Mouse (Mus musculus) kidney, embryonic 16.5 days (tissue): ENCODE results near the gene Ptprt. TPM values are rescaled to one million over a fixed set of nuclear protein-coding genes. Genes with fewer than 3 reads are reported as not detected.

Source experiments
- ATAC-seq: fragments of 200-750 bp; cut with Nextera tagmentation; 2 replicates; pipeline ENCODE4 v1.8.0; 2017; ENCODE audit warnings: moderate TSS enrichment; ENCODE audit not compliant: low FRiP score, low TSS enrichment
- H3K27ac ChIP-seq: fragments of 300-500 bp; sonication (generic); 2 replicates; pipeline ENCODE4 v1.5.1; 2014; ENCODE audit warnings: low read length
- H3K27me3 ChIP-seq: fragments of 300-500 bp; sonication (generic); 2 replicates; pipeline ENCODE4 v1.6.1; 2014; ENCODE audit warnings: low read length, control low read depth, mixed read lengths; ENCODE audit not compliant: insufficient read depth
- H3K36me3 ChIP-seq: fragments of 300-500 bp; sonication (generic); 2 replicates; pipeline ENCODE4 v1.6.1; 2014; ENCODE audit warnings: low read length, control low read depth, mixed read lengths; ENCODE audit not compliant: insufficient read depth
- H3K4me1 ChIP-seq: fragments of 300-500 bp; sonication (generic); 2 replicates; pipeline ENCODE4 v1.6.1; 2014; ENCODE audit warnings: low read length, control low read depth, mixed read lengths; ENCODE audit not compliant: insufficient read depth
- H3K4me2 ChIP-seq: fragments of 300-500 bp; sonication (generic); replicated peaks from 2 replicates; pipeline ENCODE4 v1.6.1; 2014; ENCODE audit warnings: low read depth, low read length
- H3K4me3 ChIP-seq: fragments of 300-500 bp; sonication (generic); 2 replicates; pipeline ENCODE4 v1.5.1; 2014; ENCODE audit warnings: mild to moderate bottlenecking, low read length
- H3K9ac ChIP-seq: fragments of 300-500 bp; sonication (generic); replicated peaks from 2 replicates; pipeline ENCODE4 v1.6.1; 2014; ENCODE audit warnings: low read length
- H3K9me3 ChIP-seq: fragments of 300-500 bp; sonication (generic); 2 replicates; pipeline ENCODE4 v1.6.1; 2016; ENCODE audit warnings: low read length, control low read depth
- WGBS: fragments of 180-500 bp; shearing (Covaris S2); extraction: QIAGEN DNeasy Blood & Tissue Kit; methylation state at CpG from one replicate; pipeline ENCODE4 v1.1.7; 2014; 5-methylcytosine and 5-hydroxymethylcytosine counted together
- polyA plus RNA-seq: library from polyadenylated mRNA; unstranded; fragments of >200 nt; fragmentation: Nextera tagmentation; extraction: Ambion mirVana; gene quantifications from 2 replicates; pipeline ENCODE4 v1.2.1, GENCODE M21; 2015

Gene Ptprt
- polyA plus RNA-seq, 1 experiment from 2014 or later = 3.2 TPM

DNA sequence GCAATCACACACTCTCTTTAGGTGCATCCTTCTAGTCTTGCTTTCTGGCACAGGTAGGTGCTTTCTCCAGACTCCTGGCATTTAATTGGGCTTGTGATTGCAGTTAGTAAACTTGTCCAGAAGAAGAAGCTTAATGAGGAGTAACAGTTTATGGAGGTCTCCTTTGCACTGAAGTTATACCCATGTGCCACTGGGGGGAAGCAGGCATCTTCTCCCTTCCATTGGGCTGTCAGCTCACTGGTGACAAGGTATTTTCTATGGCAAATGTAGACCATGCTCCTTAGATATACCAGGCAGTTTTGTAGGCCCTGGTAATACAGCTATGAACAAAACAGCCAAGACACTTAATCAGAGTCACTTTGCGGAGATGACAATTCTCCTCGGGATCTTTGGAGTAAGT lies 366.9 kb downstream of the Ptprt start:
- Histone ChIP-seq H3K36me3 (no peaks in the 10 kb centered on the region), H3K9me3 (peaks cover 7% of the 10 kb centered on the region), H3K9ac (no peak overlapping the region), H3K4me1 (no peaks in the 10 kb centered on the region), H3K27me3 (0 out of 2 replicates have a peak, but pooled peaks cover 3% of the 10 kb centered on the region), H3K4me2 (no peak overlapping the region), H3K27ac (no peak overlapping the region), H3K4me3 (no peak overlapping the region)
- WGBS = 88% methylated on average over 2 of the region's 2 CpGs
- ATAC-seq = no peak

DNA sequence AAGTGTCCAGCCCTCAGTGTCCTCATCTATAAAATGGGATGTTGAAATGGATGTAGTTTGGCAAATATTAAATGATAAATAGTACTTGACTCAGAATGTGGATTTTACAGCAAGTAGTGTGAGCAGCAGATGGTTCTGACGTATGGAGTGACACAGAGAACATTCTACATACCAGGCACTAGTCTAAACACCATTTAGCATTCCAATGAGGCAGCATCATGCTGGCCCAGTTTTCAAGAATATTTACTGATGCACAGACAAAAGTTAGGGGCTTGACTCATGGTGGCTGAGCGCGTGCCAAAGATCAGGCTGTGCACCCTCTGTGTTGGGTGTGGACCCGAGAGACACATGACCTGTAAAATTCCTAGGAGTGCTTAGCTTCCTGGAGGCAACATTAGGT lies 378.3 kb downstream of the Ptprt start:
- 78% methylated on average over 4 of the region's 4 CpGs for WGBS
- Histone ChIP-seq H3K27ac (no peak overlapping the region), H3K4me1 (no peaks in the 10 kb centered on the region), H3K9ac (no peak overlapping the region), H3K4me2 (no peak overlapping the region), H3K36me3 (no peaks in the 10 kb centered on the region), H3K4me3 (no peak overlapping the region), H3K27me3 (0 out of 2 replicates have a peak, but pooled peaks cover 2% of the 10 kb centered on the region), H3K9me3 (peaks cover 3% of the 10 kb centered on the region; the same call in 1 of the 2 replicates)
- no peak for ATAC-seq

DNA sequence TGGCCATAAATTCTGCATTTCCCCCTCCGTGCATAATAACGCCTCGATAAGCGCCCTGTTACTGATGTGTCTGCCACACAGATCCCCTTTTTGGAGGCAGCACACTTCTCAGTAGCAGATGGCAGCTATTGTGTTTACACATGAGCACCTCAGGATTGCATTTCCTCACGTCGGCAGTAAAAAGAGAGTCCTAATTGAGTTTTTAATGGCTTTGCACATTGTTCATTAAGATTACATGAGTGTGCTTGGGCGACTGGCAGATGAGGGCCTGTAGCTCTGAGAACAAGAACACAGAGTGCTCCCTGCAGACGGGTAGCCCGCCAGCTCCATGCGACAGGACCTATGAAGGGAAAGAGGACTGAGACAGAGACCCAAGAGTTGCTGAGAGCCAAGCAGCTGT lies 378.8 kb downstream of the Ptprt start:
- H3K9me3 ChIP-seq = no peaks in the 10 kb centered on the region
- no peak overlapping the region for H3K27ac ChIP-seq
- no peak overlapping the region for H3K4me2 ChIP-seq
- 30% methylated on average over 10 of the region's 10 CpGs for WGBS
- no peak overlapping the region for H3K9ac ChIP-seq
- H3K27me3 ChIP-seq = 0 out of 2 replicates have a peak, but pooled peaks cover 2% of the 10 kb centered on the region
- H3K36me3 ChIP-seq = no peaks in the 10 kb centered on the region
- no peak overlapping the region for H3K4me3 ChIP-seq
- peak; percentile 42; the same call in 1 of the 2 replicates for ATAC-seq
- H3K4me1 ChIP-seq = no peaks in the 10 kb centered on the region

DNA sequence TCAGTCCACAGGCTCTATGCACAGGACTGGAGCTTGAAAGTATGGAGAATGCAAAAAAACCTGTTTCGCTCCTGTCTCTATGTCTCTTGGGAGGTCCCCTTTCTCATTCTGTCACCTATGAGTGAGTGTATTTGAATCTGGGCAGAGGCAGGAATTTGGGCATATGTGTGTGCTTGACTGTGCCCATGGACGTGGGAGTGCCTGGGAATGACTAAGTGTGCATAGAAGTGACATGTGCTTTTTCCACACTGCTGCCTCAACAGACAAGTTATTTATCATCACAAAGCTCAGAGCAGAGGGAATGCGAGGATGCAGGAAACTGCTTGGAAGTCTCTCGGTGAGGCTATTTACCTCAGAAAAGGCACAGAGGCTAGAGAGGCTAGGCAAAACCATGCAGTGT lies 387.1 kb downstream of the Ptprt start:
- Histone ChIP-seq H3K27me3 (no peaks in the 10 kb centered on the region), H3K36me3 (no peaks in the 10 kb centered on the region), H3K4me1 (no peaks in the 10 kb centered on the region), H3K9ac (no peak overlapping the region), H3K4me2 (no peak overlapping the region), H3K9me3 (no peaks in the 10 kb centered on the region), H3K27ac (no peak overlapping the region), H3K4me3 (no peak overlapping the region)
- WGBS = 59% methylated on average over 4 of the region's 4 CpGs
- no peak for ATAC-seq

DNA sequence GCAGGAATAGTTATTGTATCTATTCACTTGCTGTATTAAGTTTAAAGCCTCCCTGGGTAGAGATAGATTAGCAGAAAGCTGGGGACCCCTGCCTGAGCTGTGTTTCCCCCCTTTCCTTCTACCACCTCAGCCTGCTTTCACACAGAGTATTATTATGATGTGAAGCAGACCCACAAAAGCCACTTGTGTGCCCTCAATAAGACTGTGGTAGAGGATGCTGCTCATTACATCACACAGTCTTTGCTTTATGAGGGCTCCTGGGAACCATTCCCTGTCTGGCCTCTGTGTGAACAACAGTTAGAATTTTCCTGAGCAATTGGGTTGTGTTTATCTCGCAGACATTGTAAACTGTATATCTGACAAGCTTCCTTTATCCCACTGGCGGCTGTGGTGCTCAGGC lies 409.7 kb downstream of the Ptprt start:
- Histone ChIP-seq H3K27ac (no peak overlapping the region), H3K4me2 (no peak overlapping the region), H3K36me3 (no peaks in the 10 kb centered on the region), H3K4me1 (no peaks in the 10 kb centered on the region), H3K9me3 (no peaks in the 10 kb centered on the region), H3K9ac (no peak overlapping the region), H3K27me3 (no peaks in the 10 kb centered on the region), H3K4me3 (no peak overlapping the region)
- WGBS = 68% methylated on average over 2 of the region's 2 CpGs
- ATAC-seq = no peak

DNA sequence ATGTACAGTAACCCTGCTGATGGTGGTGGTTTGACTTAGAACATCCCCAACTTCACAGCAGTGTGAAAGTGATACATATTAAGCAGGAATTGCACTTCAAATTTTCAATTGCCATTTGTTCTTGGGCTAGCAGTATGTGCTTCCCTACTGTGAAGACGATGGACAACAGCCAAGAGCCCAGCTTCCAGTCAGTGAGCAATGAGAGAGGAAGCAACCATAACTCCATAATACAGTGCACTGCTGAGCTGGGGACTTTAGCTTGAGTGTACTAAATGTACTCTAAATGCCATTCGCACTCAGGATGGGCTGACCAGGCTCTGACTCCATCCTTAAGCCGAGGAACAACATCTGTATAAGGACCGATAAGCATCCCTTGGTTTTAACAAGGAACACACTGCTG lies 412.7 kb downstream of the Ptprt start:
- no peak for ATAC-seq
- 77% methylated on average over 4 of the region's 4 CpGs for WGBS
- no peaks in the 10 kb centered on the region for H3K36me3 ChIP-seq
- no peak overlapping the region for H3K27ac ChIP-seq
- H3K9ac ChIP-seq = no peak overlapping the region
- H3K4me1 ChIP-seq = no peaks in the 10 kb centered on the region
- no peak overlapping the region for H3K4me2 ChIP-seq
- no peaks in the 10 kb centered on the region for H3K9me3 ChIP-seq
- no peak overlapping the region for H3K4me3 ChIP-seq
- H3K27me3 ChIP-seq = no peaks in the 10 kb centered on the region

DNA sequence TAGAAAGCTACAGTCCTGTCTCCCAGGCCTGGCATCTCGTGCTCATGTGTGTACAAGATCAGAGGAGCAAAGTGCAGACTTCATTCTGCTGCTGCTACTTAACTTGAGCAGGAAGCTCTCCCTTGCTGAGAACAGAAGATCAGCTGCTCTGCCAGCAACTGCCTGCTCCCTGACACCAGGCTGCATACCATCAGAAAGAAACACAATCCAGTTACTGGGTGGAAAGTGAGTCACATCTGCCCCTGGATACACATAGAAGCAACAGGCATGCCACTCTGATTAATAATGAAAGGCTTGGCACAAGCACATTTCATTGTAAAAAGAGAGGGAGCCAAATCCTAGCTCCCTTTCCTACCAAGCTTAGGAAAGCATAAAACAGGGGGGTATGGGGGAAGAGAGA lies 438.5 kb downstream of the Ptprt start:
- H3K9me3 ChIP-seq = no peaks in the 10 kb centered on the region; the same call in 1 of the 2 replicates
- no peaks in the 10 kb centered on the region for H3K27me3 ChIP-seq
- ATAC-seq = no peak
- no peaks in the 10 kb centered on the region for H3K36me3 ChIP-seq
- no peaks in the 10 kb centered on the region for H3K4me1 ChIP-seq
- no peak overlapping the region for H3K9ac ChIP-seq
- H3K4me3 ChIP-seq = no peak overlapping the region
- no peak overlapping the region for H3K4me2 ChIP-seq
- 69% methylated on average over 1 of the region's 1 CpGs for WGBS
- H3K27ac ChIP-seq = no peak overlapping the region

DNA sequence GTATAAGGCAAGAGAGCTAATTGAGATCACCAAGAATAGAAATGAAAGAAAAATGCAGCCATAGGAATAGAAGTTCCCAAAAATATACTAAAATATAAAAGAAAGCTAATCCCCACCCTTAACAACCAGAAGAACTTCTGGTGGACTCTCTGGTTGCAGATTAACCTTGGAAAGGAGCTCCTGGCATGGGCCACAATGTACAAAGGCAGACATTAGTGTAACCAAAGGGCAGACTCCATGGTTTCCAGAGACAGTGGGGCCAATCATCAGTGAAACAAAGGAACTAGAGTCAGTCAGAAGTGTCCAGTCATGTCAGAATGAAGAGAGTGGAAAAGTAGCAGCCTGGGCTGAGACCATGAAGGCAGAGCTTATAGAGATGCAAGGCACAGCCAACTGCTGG lies 440.4 kb downstream of the Ptprt start:
- no peak for ATAC-seq
- Histone ChIP-seq H3K27me3 (no peaks in the 10 kb centered on the region), H3K4me2 (no peak overlapping the region), H3K27ac (no peak overlapping the region), H3K9ac (no peak overlapping the region), H3K9me3 (no peaks in the 10 kb centered on the region), H3K36me3 (no peaks in the 10 kb centered on the region), H3K4me1 (no peaks in the 10 kb centered on the region), H3K4me3 (no peak overlapping the region)

DNA sequence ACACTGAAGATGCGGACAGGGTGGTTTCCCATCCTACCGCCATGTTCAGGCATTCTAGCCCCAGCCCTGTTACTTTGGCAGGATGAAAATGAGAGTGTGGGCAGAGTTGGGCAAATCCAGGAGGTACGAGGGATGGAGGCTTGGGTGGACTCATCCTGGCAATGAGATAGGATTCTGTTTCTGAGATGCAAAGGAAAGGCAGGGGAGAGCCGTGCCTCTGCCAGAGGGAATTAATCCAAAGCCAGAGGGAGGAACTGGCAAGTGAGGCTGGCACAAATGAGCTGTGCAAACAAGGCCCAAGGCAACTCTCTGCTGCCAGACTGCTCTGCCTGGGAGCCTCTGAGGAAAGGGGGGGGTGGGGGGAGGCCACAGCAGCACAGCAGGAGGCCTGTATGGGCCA lies 441.4 kb downstream of the Ptprt start:
- no peaks in the 10 kb centered on the region for H3K9me3 ChIP-seq
- H3K4me1 ChIP-seq = no peaks in the 10 kb centered on the region
- no peak overlapping the region for H3K4me3 ChIP-seq
- H3K36me3 ChIP-seq = no peaks in the 10 kb centered on the region
- 94% methylated on average over 4 of the region's 4 CpGs for WGBS
- no peak overlapping the region for H3K27ac ChIP-seq
- no peak overlapping the region for H3K9ac ChIP-seq
- no peaks in the 10 kb centered on the region for H3K27me3 ChIP-seq
- ATAC-seq = no peak
- H3K4me2 ChIP-seq = no peak overlapping the region

DNA sequence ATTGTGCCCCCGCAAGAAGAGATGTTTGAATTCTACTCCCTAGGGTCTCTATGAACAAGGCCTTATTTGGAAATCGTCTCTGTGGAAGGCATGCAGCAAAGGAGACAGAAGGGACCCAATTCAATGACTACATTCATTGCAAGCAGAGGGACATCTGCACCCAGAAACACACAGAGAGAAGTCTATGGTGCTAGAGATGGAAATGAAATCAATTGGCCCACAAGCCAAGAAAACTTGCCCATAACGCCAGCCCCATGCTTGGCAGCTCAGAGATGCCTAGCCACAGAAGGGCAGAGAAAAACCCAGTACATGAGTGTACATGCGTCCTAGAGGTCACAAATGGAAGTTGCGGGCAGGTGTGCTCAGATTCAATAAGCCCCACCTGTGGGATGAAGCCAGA lies 443.1 kb downstream of the Ptprt start:
- no peaks in the 10 kb centered on the region for H3K36me3 ChIP-seq
- H3K4me2 ChIP-seq = no peak overlapping the region
- no peaks in the 10 kb centered on the region for H3K4me1 ChIP-seq
- no peaks in the 10 kb centered on the region for H3K27me3 ChIP-seq
- no peak overlapping the region for H3K4me3 ChIP-seq
- no peak for ATAC-seq
- H3K9ac ChIP-seq = no peak overlapping the region
- 87% methylated on average over 5 of the region's 5 CpGs for WGBS
- no peaks in the 10 kb centered on the region for H3K9me3 ChIP-seq
- no peak overlapping the region for H3K27ac ChIP-seq

DNA sequence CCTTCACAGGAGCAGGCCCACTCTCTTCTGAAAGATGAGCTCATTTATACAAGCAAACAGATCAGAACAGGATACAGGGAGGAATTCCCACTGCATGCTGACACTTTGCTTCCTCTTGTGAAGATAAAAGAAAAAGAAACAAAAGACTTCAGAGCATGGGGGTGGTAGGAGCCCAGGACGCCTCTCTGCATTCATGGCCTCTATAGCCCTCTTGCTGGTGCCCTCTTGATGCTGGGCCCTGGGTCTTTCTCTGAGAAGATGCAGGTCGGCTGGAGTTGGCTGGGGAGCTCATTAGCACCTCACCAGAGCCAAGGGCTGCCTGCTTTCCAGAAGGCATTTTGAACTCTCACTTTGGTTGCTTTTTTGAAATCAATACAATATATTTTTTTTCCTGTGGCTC lies 448.6 kb downstream of the Ptprt start:
- H3K9me3 ChIP-seq = no peaks in the 10 kb centered on the region
- H3K4me2 ChIP-seq = no peak overlapping the region
- H3K27ac ChIP-seq = no peak overlapping the region
- WGBS = 14% methylated on average over 2 of the region's 2 CpGs
- no peaks in the 10 kb centered on the region for H3K36me3 ChIP-seq
- no peak overlapping the region for H3K9ac ChIP-seq
- no peaks in the 10 kb centered on the region for H3K27me3 ChIP-seq
- no peaks in the 10 kb centered on the region for H3K4me1 ChIP-seq
- no peak overlapping the region for H3K4me3 ChIP-seq
- no peak for ATAC-seq
